Mouse (Mus musculus): ENCODE data around the gene Pcgf2.

GRCm38 (mm10) chr11:97659267-97659989, 40.9 kb downstream of the Pcgf2 start:
- TF ChIP-seq CTCF (IDR thresholded peaks at IDR 0.05; ENCODE audit: control insufficient read depth, insufficient read depth, insufficient read length): no peak
- TF ChIP-seq MYOG (IDR thresholded peaks at IDR 0.05; ENCODE audit: control insufficient read depth, extremely low read depth, insufficient read length): no peak
- no peak for TF ChIP-seq USF1 (IDR thresholded peaks at IDR 0.05; ENCODE audit: low read depth)

Measured in C2C12 (cell line).